Mouse (Mus musculus): Measurements from ENCODE around the gene Fkbp1b. TPM values are rescaled to one million over a fixed set of nuclear protein-coding genes. Genes with fewer than 3 reads are reported as not detected.
A peak's percentile ranks its signal among the peaks of the same experiment; 100 is the strongest.
"Not testable (repeated sequence)": the region's sequence is repeated elsewhere in the genome, so short reads cannot be mapped to it uniquely, and the experiment has no call there.

Gene Fkbp1b
- 7.1 and 7.5 TPM in 2 replicates for polyA plus RNA-seq (2015; fragmentation: Nextera tagmentation; extraction: Ambion mirVana)

DNA sequence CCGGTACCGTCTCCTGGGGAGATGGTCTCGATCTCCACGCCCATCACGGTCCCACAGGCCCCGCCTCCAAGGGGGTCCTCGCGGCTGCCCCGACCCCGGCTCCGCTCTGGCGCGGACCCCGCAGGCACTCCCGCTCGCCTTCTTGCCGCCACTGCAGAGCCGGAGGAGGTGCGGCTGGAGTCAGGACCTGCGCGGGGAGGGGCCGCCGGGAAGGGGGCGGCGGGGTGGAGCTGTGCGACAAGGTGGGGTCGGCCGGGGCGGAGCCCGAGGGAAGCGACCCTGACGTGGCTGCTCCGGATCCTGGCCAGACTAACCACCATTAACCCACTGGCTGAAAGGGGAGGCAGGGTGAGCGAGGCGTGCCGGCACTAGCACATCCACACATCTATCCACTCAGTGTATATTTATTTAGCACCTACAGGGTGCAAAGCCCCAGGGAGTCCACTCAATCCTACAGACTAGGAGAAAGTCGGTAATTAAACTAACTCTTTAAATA, at the start of gene Fkbp1b:
Gene Fkbp1b (minus strand): TSS at position 200 of the 496 bp plus-strand sequence.
- Histone ChIP-seq H3K36me3 (ENCODE audit: control insufficient read depth, insufficient read depth, low read length) (no peaks in the 10 kb centered on the region), H3K27ac (ENCODE audit: low read length) (no peak within 1 kb of the TSS), H3K9ac (ENCODE audit: low read length) (peak within 1 kb of the TSS; percentile 83), H3K4me2 (ENCODE audit: low read depth, low read length) (peak within 1 kb of the TSS; percentile 94), H3K27me3 (ENCODE audit: control insufficient read depth, insufficient read depth, low read length) (no peaks in the 10 kb centered on the region), H3K9me3 (replicated peaks; ENCODE audit: control insufficient read depth, low read length) (no peaks in the 10 kb centered on the region), H3K4me1 (ENCODE audit: control insufficient read depth, insufficient read depth, low read length) (peaks cover 8% of the 10 kb centered on the region), H3K4me3 (replicated peaks; ENCODE audit: low read length) (peak within 1 kb of the TSS; percentile 67)
- WGBS = 0% methylated on average over 37 of the region's 37 CpGs
- peak; percentile 71 for ATAC-seq (ENCODE audit: insufficient read depth, low FRiP score)

DNA sequence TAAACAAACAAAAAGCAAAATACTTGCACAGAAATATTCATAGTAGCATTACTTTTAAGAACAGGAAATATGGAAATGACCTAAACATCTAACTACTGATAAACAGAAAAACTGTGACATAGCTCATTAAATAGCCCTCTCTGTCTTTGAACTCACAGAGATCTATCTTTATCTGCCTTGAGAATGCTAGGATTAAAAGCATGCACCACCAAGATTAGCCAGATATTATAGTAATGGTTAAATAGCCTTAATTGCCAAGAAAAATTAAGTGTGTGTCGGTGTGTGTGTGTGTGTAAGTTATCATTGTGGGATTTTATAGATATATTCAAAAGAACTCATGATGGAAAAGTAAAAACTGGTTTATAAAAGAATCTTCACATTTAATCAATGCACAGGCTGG, 48.5 kb upstream of the Fkbp1b start:
- Histone ChIP-seq H3K36me3 (ENCODE audit: control insufficient read depth, insufficient read depth, low read length) (no peaks in the 10 kb centered on the region), H3K9ac (ENCODE audit: low read length) (no peak overlapping the region), H3K9me3 (replicated peaks; ENCODE audit: control insufficient read depth, low read length) (no peaks in the 10 kb centered on the region), H3K4me3 (replicated peaks; ENCODE audit: low read length) (no peak overlapping the region), H3K4me2 (ENCODE audit: low read depth, low read length) (no peak overlapping the region), H3K27ac (ENCODE audit: low read length) (no peak overlapping the region), H3K27me3 (ENCODE audit: control insufficient read depth, insufficient read depth, low read length) (no peaks in the 10 kb centered on the region), H3K4me1 (ENCODE audit: control insufficient read depth, insufficient read depth, low read length) (no peaks in the 10 kb centered on the region)
- no peak for ATAC-seq (ENCODE audit: insufficient read depth, low FRiP score)
- 87% methylated on average over 1 of the region's 1 CpGs for WGBS

GRCm38 (mm10) chr12:4889251-4889650, 47.9 kb upstream of the Fkbp1b start:
- Histone ChIP-seq H3K27ac (ENCODE audit: low read length) (no peak overlapping the region), H3K9ac (ENCODE audit: low read length) (no peak overlapping the region), H3K36me3 (ENCODE audit: control insufficient read depth, insufficient read depth, low read length) (no peaks in the 10 kb centered on the region), H3K4me1 (ENCODE audit: control insufficient read depth, insufficient read depth, low read length) (no peaks in the 10 kb centered on the region), H3K4me2 (ENCODE audit: low read depth, low read length) (no peak overlapping the region), H3K9me3 (replicated peaks; ENCODE audit: control insufficient read depth, low read length) (no peaks in the 10 kb centered on the region), H3K27me3 (ENCODE audit: control insufficient read depth, insufficient read depth, low read length) (no peaks in the 10 kb centered on the region), H3K4me3 (replicated peaks; ENCODE audit: low read length) (no peak overlapping the region)
- ATAC-seq (ENCODE audit: insufficient read depth, low FRiP score) = no peak
- 89% methylated on average over 2 of the region's 2 CpGs for WGBS

DNA sequence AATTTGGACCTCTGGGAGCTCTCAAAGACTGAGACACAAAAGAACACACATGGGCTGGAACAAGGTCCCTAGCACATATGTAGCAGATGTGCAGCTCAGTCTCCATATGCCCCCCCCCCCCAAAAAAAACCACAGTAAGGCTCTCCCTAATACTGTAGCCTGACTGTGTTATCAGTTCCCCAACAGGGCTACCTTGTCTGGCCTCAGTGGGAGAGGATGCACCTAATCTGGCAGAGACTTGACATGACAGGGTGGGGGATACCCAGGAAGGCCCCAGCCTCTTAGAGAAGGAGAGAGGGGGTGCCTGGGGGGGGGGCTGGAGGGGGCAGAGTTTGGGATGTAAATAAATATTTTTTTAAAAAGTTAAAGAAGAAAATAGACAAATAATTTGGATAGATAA, 47.3 kb upstream of the Fkbp1b start:
- no peaks in the 10 kb centered on the region for H3K27me3 ChIP-seq (ENCODE audit: control insufficient read depth, insufficient read depth, low read length)
- no peaks in the 10 kb centered on the region for H3K36me3 ChIP-seq (ENCODE audit: control insufficient read depth, insufficient read depth, low read length)
- no peak overlapping the region for H3K4me3 ChIP-seq (replicated peaks; ENCODE audit: low read length)
- H3K9ac ChIP-seq (ENCODE audit: low read length) = no peak overlapping the region
- no peaks in the 10 kb centered on the region for H3K9me3 ChIP-seq (replicated peaks; ENCODE audit: control insufficient read depth, low read length)
- ATAC-seq (ENCODE audit: insufficient read depth, low FRiP score) = no peak
- no peak overlapping the region for H3K27ac ChIP-seq (ENCODE audit: low read length)
- H3K4me1 ChIP-seq (ENCODE audit: control insufficient read depth, insufficient read depth, low read length) = no peaks in the 10 kb centered on the region
- no peak overlapping the region for H3K4me2 ChIP-seq (ENCODE audit: low read depth, low read length)

GRCm38 (mm10) chr12:4886581-4886980, 45.2 kb upstream of the Fkbp1b start:
- H3K9ac ChIP-seq (ENCODE audit: low read length); H3K9me3 ChIP-seq (replicated peaks; ENCODE audit: control insufficient read depth, low read length); H3K4me2 ChIP-seq (ENCODE audit: low read depth, low read length); ATAC-seq (ENCODE audit: insufficient read depth, low FRiP score); H3K36me3 ChIP-seq (ENCODE audit: control insufficient read depth, insufficient read depth, low read length); H3K27me3 ChIP-seq (ENCODE audit: control insufficient read depth, insufficient read depth, low read length); H3K27ac ChIP-seq (ENCODE audit: low read length); H3K4me3 ChIP-seq (replicated peaks; ENCODE audit: low read length); H3K4me1 ChIP-seq (ENCODE audit: control insufficient read depth, insufficient read depth, low read length): not testable (repeated sequence)
- WGBS = 95% methylated on average over 4 of the region's 4 CpGs

DNA sequence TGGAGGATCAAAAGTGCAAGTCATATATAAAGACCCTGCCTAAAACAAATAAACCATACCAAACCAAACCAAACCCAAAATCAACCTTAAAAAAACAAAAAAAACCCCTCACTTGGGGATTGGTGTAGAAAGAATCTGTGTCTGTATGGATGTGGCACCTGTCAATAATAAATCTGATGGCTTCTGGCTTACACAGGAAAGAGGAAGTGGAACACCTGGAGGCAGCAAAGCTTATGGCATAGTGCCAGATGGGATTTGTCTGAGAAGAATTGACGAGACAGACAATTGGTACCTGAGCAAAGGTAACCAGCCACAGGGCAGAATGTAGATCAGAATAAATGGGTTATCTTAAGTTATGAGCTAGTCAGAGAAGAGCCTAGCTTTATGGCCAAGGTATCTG, 43.7 kb upstream of the Fkbp1b start:
- ATAC-seq (ENCODE audit: insufficient read depth, low FRiP score) = no peak
- 53% methylated on average over 1 of the region's 1 CpGs for WGBS

DNA sequence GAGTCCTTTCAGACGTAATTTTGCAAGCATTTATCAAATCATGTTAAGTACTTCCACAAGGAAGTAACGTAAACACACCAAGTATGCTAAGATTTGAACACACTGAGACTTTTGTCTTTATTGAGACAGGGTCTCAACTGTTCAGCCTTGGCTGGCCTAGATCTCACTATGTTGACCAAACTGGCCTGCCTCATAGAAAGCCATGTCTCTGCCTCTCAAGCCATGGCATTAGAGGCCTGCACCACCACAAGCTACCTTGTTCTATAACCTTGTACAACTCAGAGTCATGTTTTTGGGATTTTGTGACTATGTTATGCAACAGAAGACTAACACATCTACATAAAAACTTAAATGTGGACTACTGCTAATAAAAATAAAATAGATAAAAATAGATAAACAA, 40.7 kb upstream of the Fkbp1b start:
- no peak overlapping the region for H3K4me3 ChIP-seq (replicated peaks; ENCODE audit: low read length)
- ATAC-seq (ENCODE audit: insufficient read depth, low FRiP score) = no peak
- H3K27me3 ChIP-seq (ENCODE audit: control insufficient read depth, insufficient read depth, low read length) = no peaks in the 10 kb centered on the region
- no peak overlapping the region for H3K27ac ChIP-seq (ENCODE audit: low read length)
- peaks cover 8% of the 10 kb centered on the region; the same call in 1 of the 2 replicates for H3K36me3 ChIP-seq (ENCODE audit: control insufficient read depth, insufficient read depth, low read length)
- no peaks in the 10 kb centered on the region for H3K4me1 ChIP-seq (ENCODE audit: control insufficient read depth, insufficient read depth, low read length)
- no peaks in the 10 kb centered on the region for H3K9me3 ChIP-seq (replicated peaks; ENCODE audit: control insufficient read depth, low read length)
- no peak overlapping the region for H3K4me2 ChIP-seq (ENCODE audit: low read depth, low read length)
- H3K9ac ChIP-seq (ENCODE audit: low read length) = no peak overlapping the region
- WGBS = 62% methylated on average over 2 of the region's 2 CpGs

More for the DNA sequence above, 43.7 kb upstream of the Fkbp1b start:
- H3K27me3 ChIP-seq (ENCODE audit: control insufficient read depth, insufficient read depth, low read length) = no peaks in the 10 kb centered on the region
- H3K36me3 ChIP-seq (ENCODE audit: control insufficient read depth, insufficient read depth, low read length) = no peaks in the 10 kb centered on the region
- no peak overlapping the region for H3K4me3 ChIP-seq (replicated peaks; ENCODE audit: low read length)
- H3K9me3 ChIP-seq (replicated peaks; ENCODE audit: control insufficient read depth, low read length) = no peaks in the 10 kb centered on the region
- H3K4me2 ChIP-seq (ENCODE audit: low read depth, low read length) = no peak overlapping the region
- H3K4me1 ChIP-seq (ENCODE audit: control insufficient read depth, insufficient read depth, low read length) = no peaks in the 10 kb centered on the region
- H3K9ac ChIP-seq (ENCODE audit: low read length) = no peak overlapping the region
- no peak overlapping the region for H3K27ac ChIP-seq (ENCODE audit: low read length)

DNA sequence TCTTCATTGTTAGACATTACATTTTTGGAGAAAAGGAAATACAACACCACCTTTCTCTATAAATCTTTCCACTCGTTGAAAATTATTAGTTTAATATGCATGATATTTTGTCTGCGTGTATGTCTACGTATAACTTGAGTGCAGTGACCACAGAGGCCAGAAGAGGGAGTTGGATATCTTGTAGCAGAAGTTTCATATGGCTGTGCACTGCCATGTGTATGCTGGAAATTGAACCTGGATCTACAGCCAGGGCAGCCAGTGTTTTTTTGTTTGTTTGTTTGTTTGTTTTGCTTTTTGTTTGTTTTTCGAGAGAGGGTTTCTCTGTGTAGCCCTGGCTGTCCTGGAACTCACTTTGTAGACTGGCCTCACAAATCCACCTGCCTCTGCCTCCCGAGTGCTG, 37.7 kb upstream of the Fkbp1b start:
- H3K4me2 ChIP-seq (ENCODE audit: low read depth, low read length) = no peak overlapping the region
- H3K9ac ChIP-seq (ENCODE audit: low read length) = no peak overlapping the region
- no peak for ATAC-seq (ENCODE audit: insufficient read depth, low FRiP score)
- no peak overlapping the region for H3K27ac ChIP-seq (ENCODE audit: low read length)
- H3K4me3 ChIP-seq (replicated peaks; ENCODE audit: low read length) = no peak overlapping the region
- WGBS = 95% methylated on average over 5 of the region's 5 CpGs
- H3K9me3 ChIP-seq (replicated peaks; ENCODE audit: control insufficient read depth, low read length) = no peaks in the 10 kb centered on the region
- peaks cover under 1% of the 10 kb centered on the region for H3K4me1 ChIP-seq (ENCODE audit: control insufficient read depth, insufficient read depth, low read length)
- peaks cover 8% of the 10 kb centered on the region; the same call in 1 of the 2 replicates for H3K36me3 ChIP-seq (ENCODE audit: control insufficient read depth, insufficient read depth, low read length)
- no peaks in the 10 kb centered on the region for H3K27me3 ChIP-seq (ENCODE audit: control insufficient read depth, insufficient read depth, low read length)

- H3K4me2 ChIP-seq (ENCODE audit: low read depth, low read length) = no peak overlapping the region
- H3K4me3 ChIP-seq (replicated peaks; ENCODE audit: low read length) = no peak overlapping the region
- H3K36me3 ChIP-seq (ENCODE audit: control insufficient read depth, insufficient read depth, low read length) = peaks cover 8% of the 10 kb centered on the region; the same call in 1 of the 2 replicates
- no peak overlapping the region for H3K27ac ChIP-seq (ENCODE audit: low read length)
- no peaks in the 10 kb centered on the region for H3K27me3 ChIP-seq (ENCODE audit: control insufficient read depth, insufficient read depth, low read length)
- H3K9me3 ChIP-seq (replicated peaks; ENCODE audit: control insufficient read depth, low read length) = no peaks in the 10 kb centered on the region
- H3K4me1 ChIP-seq (ENCODE audit: control insufficient read depth, insufficient read depth, low read length) = peaks cover 6% of the 10 kb centered on the region
- H3K9ac ChIP-seq (ENCODE audit: low read length) = no peak overlapping the region
- no peak for ATAC-seq (ENCODE audit: insufficient read depth, low FRiP score)
- 67% methylated on average over 9 of the region's 9 CpGs for WGBS
Observed at GRCm38 (mm10) chr12:4878296-4878783, 36.9 kb upstream of the Fkbp1b start.
